Mouse (Mus musculus) cerebellum, adult 2 months (tissue): ENCODE measurements around the gene Ces1g. TPM values are rescaled to one million over a fixed set of nuclear protein-coding genes. Genes with fewer than 3 reads are reported as not detected.

Experiments used
- DNase-seq, 2 experiments: peaks; one replicate each; pipeline ENCODE4 v3.0.0; 2021
- H3K27ac ChIP-seq: fragments of 200-500 bp; 2 replicates; pipeline ENCODE4 v1.5.1; 2012; ENCODE audit warnings: low read length, control low read depth, inconsistent platforms; ENCODE audit not compliant: insufficient read depth
- H3K27me3 ChIP-seq: fragments of 200-500 bp; 2 replicates; pipeline ENCODE4 v1.6.1; 2012; ENCODE audit warnings: inconsistent platforms, mild to moderate bottlenecking, low read length, moderate library complexity; ENCODE audit not compliant: control insufficient read depth, insufficient read depth
- H3K4me1 ChIP-seq: fragments of 200-500 bp; 2 replicates; pipeline ENCODE4 v1.6.1; 2011; ENCODE audit warnings: low read length; ENCODE audit not compliant: control insufficient read depth, insufficient read depth
- H3K4me3 ChIP-seq: fragments of 200-500 bp; replicated peaks from 2 replicates; pipeline ENCODE3; 2011; ENCODE audit warnings: mild to moderate bottlenecking, low read depth, low read length, control low read depth; ENCODE audit not compliant: insufficient read depth
- CTCF ChIP-seq: fragments of 200-500 bp; IDR thresholded peaks from 2 replicates; pipeline ENCODE4 v1.5.1; 2011; ENCODE audit warnings: low read depth, mild to moderate bottlenecking, control low read depth, low read length, moderate library complexity, borderline replicate concordance; ENCODE audit not compliant: insufficient read depth
- POLR2A ChIP-seq: fragments of 200-500 bp; IDR thresholded peaks from 2 replicates; pipeline ENCODE4 v1.6.1; 2011; ENCODE audit warnings: low read length, control low read depth, borderline replicate concordance; ENCODE audit not compliant: insufficient read depth
- WGBS: fragments of 180-500 bp; shearing (Covaris S2); methylation state at CpG from one replicate; pipeline ENCODE4 v1.1.7; 2018; 5-methylcytosine and 5-hydroxymethylcytosine counted together
- polyA plus RNA-seq: library from polyadenylated mRNA; depleted of rRNA; stranded (reverse); fragments of >200 nt; gene quantifications from 2 replicates; pipeline ENCODE4 v1.2.3, GENCODE M21; 2012; rRNA removed

The Ces1g gene
- polyA plus RNA-seq, 1 experiment: not detected

DNA sequence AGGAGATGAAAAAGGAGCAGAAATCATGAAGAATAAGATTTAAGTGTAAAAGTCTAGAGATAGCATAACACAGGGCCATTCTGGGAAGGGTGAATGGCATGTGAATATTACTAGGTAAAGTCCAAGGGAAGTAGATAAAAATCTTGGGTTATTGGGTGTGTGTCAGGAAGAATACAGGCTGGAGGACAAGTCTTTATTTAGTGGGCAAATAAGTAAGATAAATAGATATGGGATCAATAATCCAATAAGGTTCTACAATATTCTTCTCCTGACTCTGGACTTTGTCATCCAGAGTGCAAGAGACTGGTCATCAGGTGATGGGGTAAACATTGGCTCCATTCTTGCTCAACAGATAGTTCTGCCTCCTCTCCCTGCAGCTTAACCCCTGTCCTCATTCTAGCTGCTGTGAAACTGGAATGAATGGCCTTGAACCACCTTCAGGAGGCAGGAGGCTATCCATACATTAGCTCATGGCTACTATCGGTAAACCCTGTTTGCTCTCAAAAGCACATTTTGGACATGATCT lies 84.6 kb downstream of the Ces1g start:
- DNase-seq: no peak
- Histone ChIP-seq H3K27ac (no peak overlapping the region), H3K4me1 (no peaks in the 10 kb centered on the region), H3K4me3 (no peak overlapping the region), H3K27me3 (no peaks in the 10 kb centered on the region; the same call in 1 of the 2 replicates)
- TF ChIP-seq CTCF (no peak), POLR2A (no peak)
- 94% methylated on average over 1 of the region's 1 CpGs for WGBS

Other genes with a start within 250 kb of the Ces1g start
- not detected in 2 replicates for gene Ces1c, start 206.0 kb downstream of the Ces1g start, polyA plus RNA-seq
- gene Ces1d, start 139.5 kb downstream of the Ces1g start, polyA plus RNA-seq: 0.16 TPM in 1 of 2 replicates, not detected in the other
- gene Ces1e, start 107.7 kb downstream of the Ces1g start, polyA plus RNA-seq: not detected in 2 replicates
- gene Ces1f, start 57.6 kb downstream of the Ces1g start, polyA plus RNA-seq: not detected in 2 replicates
- gene Ces1h, start 42.4 kb upstream of the Ces1g start, polyA plus RNA-seq: not detected in 2 replicates
- 1.3 TPM in 2 replicates for gene Ces5a, start 198.5 kb upstream of the Ces1g start, polyA plus RNA-seq